In the genomic region with DNA sequence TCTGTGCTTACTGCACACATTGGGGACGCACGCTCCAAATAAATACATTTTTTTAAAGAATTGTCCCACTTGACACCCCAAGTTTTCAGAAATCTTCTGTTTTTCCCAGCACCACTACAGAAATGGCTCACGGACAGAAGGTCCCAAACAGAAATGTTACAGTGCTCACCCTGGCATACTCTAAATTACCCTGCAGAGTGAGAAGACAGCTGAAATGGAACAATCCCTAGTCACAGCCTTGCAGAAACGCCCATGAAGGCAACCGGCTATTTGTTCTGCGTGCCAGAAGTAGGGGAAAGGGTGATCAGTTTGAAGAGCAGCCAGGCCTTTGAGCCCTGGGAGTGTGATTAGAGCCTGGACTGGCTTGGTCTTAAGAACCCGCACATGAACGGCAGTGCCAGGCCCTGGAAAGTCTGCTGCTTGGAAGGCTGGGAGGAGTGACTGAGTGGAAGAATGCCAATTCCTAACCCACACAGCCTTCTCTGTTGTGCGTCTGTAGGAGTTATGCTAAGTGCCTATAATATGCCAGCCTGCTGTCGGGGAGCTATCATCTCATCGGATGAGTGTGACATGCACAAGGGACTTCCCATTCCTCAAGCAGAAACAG, we compare ENCODE assay signal across 8 mouse cellular contexts. TPM values are rescaled to one million over a fixed set of nuclear protein-coding genes. Genes with fewer than 3 reads are reported as not detected.
A peak's percentile ranks its signal among the peaks of the same experiment; 100 is the strongest.
DNase-seq lines count a peak whose midpoint lies in the region; ATAC-seq lines count a peak whose summit lies in the region.

No protein-coding gene starts in this region.

- 61% methylated on average over 11 of the region's 11 CpGs for WGBS in lung, embryonic 16.5 days

- no peaks in the 10 kb centered on the region for H3K9me3 ChIP-seq in lung, embryonic 16.5 days (ENCODE audit: control insufficient read depth, low read length)

- no peaks in the 10 kb centered on the region for H3K36me3 ChIP-seq in lung, embryonic 16.5 days (ENCODE audit: control insufficient read depth, insufficient read depth, low read length)

- H3K4me1 ChIP-seq in lung, embryonic 16.5 days (replicated peaks; ENCODE audit: control insufficient read depth, insufficient read depth, low read length) = no peaks in the 10 kb centered on the region

- no peak overlapping the region for H3K27ac ChIP-seq in lung, embryonic 16.5 days (ENCODE audit: low read length)

- H3K4me2 ChIP-seq in lung, embryonic 16.5 days (ENCODE audit: low read depth, low read length) = no peak overlapping the region

- DNase-seq in cerebellum, postnatal 14 days = peak; percentile 25 to 38
- no peak for DNase-seq in cerebellum, adult 11-12 months
- DNase-seq in lung, postnatal 36 days = no peak
- DNase-seq in layer of hippocampus, adult 9-11 months = peak; percentile 79
- peak; percentile 69 to 82 for DNase-seq in right cerebral cortex, postnatal 36 days (ENCODE audit: low spot score in 2 of 2)
- DNase-seq in embryo, embryonic 10 days (ENCODE audit: low spot score) = no peak

- H3K27me3 ChIP-seq in lung, embryonic 16.5 days (ENCODE audit: control insufficient read depth, insufficient read depth, low read depth, low read length) = no peaks in the 10 kb centered on the region

- H3K4me3 ChIP-seq in lung, embryonic 16.5 days (ENCODE audit: low read length) = no peak overlapping the region

- ATAC-seq in lung, embryonic 16.5 days (ENCODE audit: low read depth) = no peak
- no peak for ATAC-seq in erythroid progenitor cell, adult 5-6 weeks (replicated peaks; ENCODE audit: low FRiP score, poor library complexity, severe bottlenecking)

- peak overlapping the region; percentile 25; the same call in 1 of the 2 replicates for H3K9ac ChIP-seq in lung, embryonic 16.5 days (ENCODE audit: low read length)

RNA-seq across cellular contexts. Expression of a gene that starts 22.2 kb away (rescaled TPM):
- 115 and 117 TPM in 2 replicates for polyA plus RNA-seq in lung, embryonic 16.5 days (2015; fragmentation: Nextera tagmentation; extraction: Ambion mirVana)
- total RNA-seq in erythroid progenitor cell, adult 5-6 weeks (2015; ENCODE audit: low replicate concordance) = 2.9 and 3.4 TPM in 2 replicates
- total RNA-seq in erythroid progenitor cell, adult 5-6 weeks (2017; ENCODE audit: low replicate concordance) = not detected in 2 replicates

Comparison
In these comparisons a context has a peak if more than half of its experiments do, and no peak if none do; other contexts are left out.
1. DNase-seq: peak in cerebellum, postnatal 14 days (2 of 2), layer of hippocampus, adult 9-11 months (single experiment) and right cerebral cortex, postnatal 36 days (2 of 2); none in cerebellum, adult 11-12 months (single experiment), lung, postnatal 36 days (single experiment) and embryo, embryonic 10 days (single experiment).